Mouse (Mus musculus) lung, embryonic 14.5 days (tissue): ENCODE measurements around the gene Ift46. TPM values are rescaled to one million over a fixed set of nuclear protein-coding genes. Genes with fewer than 3 reads are reported as not detected.
A peak's percentile ranks its signal among the peaks of the same experiment; 100 is the strongest.

Experiments
- ATAC-seq: fragments of 200-750 bp; cut with Nextera tagmentation; 2 replicates; pipeline ENCODE4 v1.8.0; 2017; ENCODE audit warnings: mild to moderate bottlenecking, moderate TSS enrichment, moderate library complexity; ENCODE audit not compliant: insufficient read depth
- DNase-seq: peaks from one replicate; pipeline ENCODE4 v3.0.0-alpha.2; 2015
- H3K27ac ChIP-seq: fragments of 300-500 bp; sonication (generic); 2 replicates; pipeline ENCODE4 v1.5.1; 2014; ENCODE audit warnings: low read depth, mild to moderate bottlenecking, moderate library complexity
- H3K27me3 ChIP-seq: fragments of 300-500 bp; sonication (generic); 2 replicates; pipeline ENCODE4 v1.6.1; 2014; ENCODE audit warnings: low read length, control low read depth; ENCODE audit not compliant: insufficient read depth
- H3K36me3 ChIP-seq: fragments of 300-500 bp; sonication (generic); 2 replicates; pipeline ENCODE4 v1.6.1; 2014; ENCODE audit warnings: control low read depth; ENCODE audit not compliant: insufficient read depth
- H3K4me1 ChIP-seq: fragments of 300-500 bp; sonication (generic); 2 replicates; pipeline ENCODE4 v1.6.1; 2014; ENCODE audit warnings: antibody characterized with exemption, control low read depth; ENCODE audit not compliant: insufficient read depth
- H3K4me2 ChIP-seq: fragments of 300-500 bp; sonication (generic); 2 replicates; pipeline ENCODE4 v1.6.1; 2014; ENCODE audit warnings: mild to moderate bottlenecking
- H3K4me3 ChIP-seq: fragments of 300-500 bp; sonication (generic); 2 replicates; pipeline ENCODE4 v1.5.1; 2014; ENCODE audit warnings: low read depth, low read length
- H3K9ac ChIP-seq: fragments of 300-500 bp; sonication (generic); 2 replicates; pipeline ENCODE4 v1.6.1; 2014
- H3K9me3 ChIP-seq: fragments of 300-500 bp; sonication (generic); 2 replicates; pipeline ENCODE4 v1.6.1; 2016; ENCODE audit warnings: low read depth, low read length, control low read depth
- CTCF ChIP-seq: IDR thresholded peaks from 2 replicates; pipeline ENCODE4 v1.5.1; 2016; ENCODE audit warnings: antibody characterized with exemption, low read depth
- WGBS: fragments of 180-500 bp; shearing (Covaris S2); extraction: QIAGEN DNeasy Blood & Tissue Kit; methylation state at CpG from one replicate; pipeline ENCODE4 v1.1.7; 2014; 5-methylcytosine and 5-hydroxymethylcytosine counted together
- polyA plus RNA-seq: library from polyadenylated mRNA; unstranded; fragments of >200 nt; fragmentation: Nextera tagmentation; extraction: Ambion mirVana; gene quantifications from 2 replicates; pipeline ENCODE4 v1.2.1, GENCODE M21; 2014

Gene Ift46
- polyA plus RNA-seq, 1 experiment from 2014 or later = 106 TPM

DNA sequence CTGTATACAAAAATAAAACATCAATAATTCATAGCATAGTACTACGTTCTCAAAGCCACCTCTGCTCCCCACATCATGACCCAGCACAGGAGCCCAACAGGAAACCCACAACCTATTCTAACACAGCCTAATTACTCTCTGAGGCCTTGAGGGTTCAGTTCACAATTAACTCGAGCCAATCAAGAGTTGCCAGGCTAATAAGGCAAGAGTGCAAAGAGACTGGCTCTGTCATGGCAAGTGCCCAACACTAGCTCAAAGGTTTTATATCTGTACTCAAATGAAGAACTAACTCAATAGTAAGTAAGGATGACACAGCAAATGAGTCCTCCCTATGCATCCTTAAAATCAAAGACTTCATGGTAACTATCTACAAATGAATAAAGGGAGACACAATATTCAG lies 62.8 kb downstream of the Ift46 start:
- no peaks in the 10 kb centered on the region for H3K27me3 ChIP-seq
- WGBS = 78% methylated on average over 2 of the region's 2 CpGs
- H3K9ac ChIP-seq = no peak overlapping the region
- H3K27ac ChIP-seq = no peak overlapping the region
- no peaks in the 10 kb centered on the region for H3K9me3 ChIP-seq
- no peak for TF ChIP-seq CTCF
- DNase-seq (no peak), ATAC-seq (no peak)
- H3K4me3 ChIP-seq = no peak overlapping the region
- peaks cover 96% of the 10 kb centered on the region for H3K36me3 ChIP-seq
- H3K4me1 ChIP-seq = no peaks in the 10 kb centered on the region
- no peak overlapping the region for H3K4me2 ChIP-seq

DNA sequence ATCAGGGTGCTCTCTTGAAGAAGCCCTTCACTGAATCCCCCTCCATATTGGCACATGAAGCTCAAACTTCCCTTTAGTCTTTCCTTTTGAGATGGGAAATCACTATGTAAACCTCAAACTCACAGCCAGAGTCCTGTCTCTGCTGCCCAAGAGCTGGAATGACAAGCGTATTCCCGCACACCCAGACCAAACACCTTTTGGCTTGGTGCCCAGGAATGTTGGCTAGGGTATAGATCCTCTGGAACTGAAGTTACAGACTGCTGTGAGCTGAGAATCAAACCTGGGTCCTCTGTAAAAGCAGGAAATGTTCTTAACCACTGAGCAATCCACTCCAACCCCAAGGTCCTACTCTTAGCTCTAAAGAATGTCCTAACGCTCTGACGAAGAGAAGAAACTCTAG lies 64.6 kb downstream of the Ift46 start:
- H3K4me1 ChIP-seq = no peaks in the 10 kb centered on the region
- no peaks in the 10 kb centered on the region for H3K9me3 ChIP-seq
- DNase-seq = peak; percentile 52
- H3K36me3 ChIP-seq = peaks cover 94% of the 10 kb centered on the region
- H3K27me3 ChIP-seq = no peaks in the 10 kb centered on the region
- no peak overlapping the region for H3K27ac ChIP-seq
- no peak for TF ChIP-seq CTCF
- no peak overlapping the region for H3K4me3 ChIP-seq
- no peak overlapping the region for H3K4me2 ChIP-seq
- ATAC-seq = no peak
- 75% methylated on average over 4 of the region's 4 CpGs for WGBS
- no peak overlapping the region for H3K9ac ChIP-seq

DNA sequence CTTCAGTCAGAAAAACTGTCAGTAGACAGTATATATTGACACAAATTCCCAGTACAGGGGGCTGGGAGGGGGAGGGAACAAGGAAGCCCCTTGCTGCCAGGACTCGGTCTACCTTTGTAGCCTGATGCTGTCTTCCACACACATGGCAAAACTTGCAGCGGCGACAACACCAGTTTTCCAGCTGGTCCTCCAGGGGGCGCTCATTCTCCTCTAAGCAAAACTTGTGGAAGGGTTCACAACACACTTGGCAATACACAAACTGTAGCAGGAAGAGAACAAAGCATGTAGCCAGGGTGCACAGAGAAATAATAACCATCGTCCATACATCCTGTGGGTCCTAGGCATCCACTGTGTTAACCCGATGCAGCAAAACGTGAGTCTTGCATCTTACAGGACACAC lies 68.7 kb downstream of the Ift46 start:
- H3K9ac ChIP-seq = no peak overlapping the region
- no peak overlapping the region for H3K4me3 ChIP-seq
- H3K4me1 ChIP-seq = no peaks in the 10 kb centered on the region
- H3K9me3 ChIP-seq = no peaks in the 10 kb centered on the region
- DNase-seq (peak; percentile 85), ATAC-seq (no peak)
- H3K36me3 ChIP-seq = peaks cover 90% of the 10 kb centered on the region
- 53% methylated on average over 7 of the region's 7 CpGs for WGBS
- TF ChIP-seq CTCF = peak; percentile 78
- H3K27ac ChIP-seq = no peak overlapping the region
- no peaks in the 10 kb centered on the region for H3K27me3 ChIP-seq
- H3K4me2 ChIP-seq = no peak overlapping the region

DNA sequence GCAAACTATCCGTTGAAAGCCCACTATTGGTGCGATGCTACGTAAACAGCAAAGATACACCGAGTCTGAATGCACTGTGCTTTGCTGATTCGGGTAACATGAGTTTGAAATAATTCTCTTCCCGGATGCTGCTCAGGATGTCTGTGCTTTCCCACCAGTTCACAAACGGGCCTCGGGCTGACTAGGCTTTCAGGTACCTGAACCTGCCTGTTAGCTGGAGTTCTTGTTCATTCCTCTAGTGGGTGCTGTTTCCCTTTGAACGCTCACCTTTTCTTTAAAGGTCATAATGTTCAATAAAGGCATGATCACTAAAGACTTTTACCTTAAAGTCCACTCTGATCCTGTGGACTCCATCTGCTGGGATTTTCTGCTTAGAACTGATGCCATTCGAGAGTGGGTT lies 73.5 kb downstream of the Ift46 start:
- Histone ChIP-seq H3K9ac (no peak overlapping the region), H3K4me3 (no peak overlapping the region), H3K9me3 (no peaks in the 10 kb centered on the region), H3K27ac (no peak overlapping the region), H3K36me3 (peaks cover 92% of the 10 kb centered on the region), H3K4me1 (no peaks in the 10 kb centered on the region), H3K4me2 (no peak overlapping the region), H3K27me3 (no peaks in the 10 kb centered on the region)
- ATAC-seq = no peak
- DNase-seq = peak; percentile 23
- peak; percentile 54 for TF ChIP-seq CTCF
- WGBS = 88% methylated on average over 10 of the region's 10 CpGs

Other genes starting within 250 kb of the Ift46 start
- gene Cxcr5, start 206.0 kb upstream of the Ift46 start, polyA plus RNA-seq = not detected in 2 replicates
- 21.6 and 23.0 TPM in 2 replicates for gene Ddx6, start 163.0 kb upstream of the Ift46 start, polyA plus RNA-seq
- not detected in 2 replicates for gene Treh, start 94.7 kb upstream of the Ift46 start, polyA plus RNA-seq
- 30.7 and 35.0 TPM in 2 replicates for gene Phldb1, start 32.7 kb upstream of the Ift46 start, polyA plus RNA-seq
- gene Arcn1, start 63 bp upstream of the Ift46 start, polyA plus RNA-seq = 224 and 239 TPM in 2 replicates
- gene Tmem25, start 31.4 kb downstream of the Ift46 start, polyA plus RNA-seq = 0.80 and 0.85 TPM in 2 replicates
- 0.91 TPM in 1 of 2 replicates, not detected in the other for gene Ttc36, start 35.2 kb downstream of the Ift46 start, polyA plus RNA-seq
- gene Kmt2a, start 113.4 kb downstream of the Ift46 start, polyA plus RNA-seq = 14.4 and 14.7 TPM in 2 replicates
- 618 and 665 TPM in 2 replicates for gene Atp5l, start 152.8 kb downstream of the Ift46 start, polyA plus RNA-seq
- 30.3 and 33.5 TPM in 2 replicates for gene Ube4a, start 197.7 kb downstream of the Ift46 start, polyA plus RNA-seq
- gene Cd3g, start 212.5 kb downstream of the Ift46 start, polyA plus RNA-seq = 0.34 TPM in 1 of 2 replicates, not detected in the other
- gene Cd3d, start 213.9 kb downstream of the Ift46 start, polyA plus RNA-seq = not detected in 2 replicates
- gene Cd3e, start 241.7 kb downstream of the Ift46 start, polyA plus RNA-seq = not detected in 2 replicates